Mouse (Mus musculus) small intestine, adult 2 months (tissue): ENCODE data around the gene Dnaja1.

Source experiments
- CTCF ChIP-seq: fragments of 200-500 bp; IDR thresholded peaks from 2 replicates; pipeline ENCODE4 v1.5.1; 2012; ENCODE audit warnings: low read depth, mild to moderate bottlenecking, control low read depth, inconsistent platforms, low read length, moderate library complexity, mixed read lengths; ENCODE audit not compliant: insufficient replicate concordance, insufficient read length; ENCODE audit errors: extremely low read depth
- POLR2A ChIP-seq: fragments of 200-500 bp; IDR thresholded peaks from 2 replicates; pipeline ENCODE4 v1.6.1; 2012; ENCODE audit warnings: low read depth, mild to moderate bottlenecking, control low read depth, inconsistent platforms, low read length, moderate library complexity

- TF ChIP-seq CTCF: peak; percentile 41; the same call in 1 of the 2 replicates
- TF ChIP-seq POLR2A: no peak
Measured at GRCm38 (mm10) chr4:40778656-40779055, 56.7 kb downstream of the Dnaja1 start.
